Mouse (Mus musculus): ENCODE measurements around the gene Fhod1.

DNA sequence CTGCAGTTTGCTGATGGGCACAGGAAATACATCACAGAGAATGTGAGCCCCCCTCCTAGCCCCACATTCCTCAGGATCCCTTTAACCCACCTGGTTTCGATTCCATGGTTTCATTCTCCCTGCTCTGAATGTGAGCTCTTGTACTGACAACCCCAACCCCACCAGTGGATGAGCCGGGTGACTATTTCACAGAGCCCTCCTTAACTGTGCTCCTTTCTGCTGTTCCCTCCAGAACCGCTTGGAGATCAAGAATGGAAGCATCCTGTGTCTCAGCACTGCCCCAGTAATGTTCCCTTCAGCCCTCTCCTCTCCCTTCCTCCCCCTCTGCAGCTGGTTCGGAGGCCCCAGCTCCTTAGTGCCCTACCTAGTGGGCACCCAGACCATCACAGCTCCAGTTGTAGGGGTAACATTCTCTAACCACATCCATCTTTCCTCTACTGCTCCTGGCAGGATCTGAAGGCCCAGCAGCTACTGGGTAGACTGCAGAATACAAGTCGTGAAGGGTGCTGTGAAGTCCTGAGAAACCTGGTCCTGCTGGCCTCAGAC is 41.5 kb downstream of the Fhod1 start:
- TF ChIP-seq CTCF (IDR thresholded peaks at IDR 0.05; ENCODE audit: borderline replicate concordance, extremely low read depth, insufficient read depth, insufficient read length) (no peak), POLR2A (IDR thresholded peaks at IDR 0.05; ENCODE audit: borderline replicate concordance, extremely low read depth, insufficient read depth, insufficient read length, poor library complexity, severe bottlenecking) (no peak)
